Mouse (Mus musculus) erythroblast, embryonic 14.5 days (primary cell): Measurements from ENCODE around the gene Usp45.

Source experiments
- GATA1 ChIP-seq: IDR thresholded peaks from 2 replicates; pipeline ENCODE4 v1.6.1; 2012; ENCODE audit warnings: low read length, inconsistent platforms, mixed read lengths
- TAL1 ChIP-seq: IDR thresholded peaks from 3 replicates; pipeline ENCODE4 v1.6.1; 2012; ENCODE audit warnings: low read length, inconsistent platforms, mixed read lengths

GRCm38 (mm10) chr4:21745723-21746122 is 21.2 kb upstream of the Usp45 start:
- TF ChIP-seq GATA1 (no peak), TAL1 (no peak)
